Mouse (Mus musculus): ENCODE results near the gene Spdl1.

GRCm38 (mm10) chr11:34782516-34783430 is 50.7 kb downstream of the Spdl1 start:
- TF ChIP-seq ELF1 (IDR thresholded peaks at IDR 0.05; ENCODE audit: low read depth, low read length) = peak; percentile 94
- TF ChIP-seq EP300 (IDR thresholded peaks at IDR 0.05; ENCODE audit: low read depth in 1 of 2, low read length in 2 of 2) = peak in 1 of 2 experiments; percentile 80; a peak in 3 of 4 replicates
- no peak for TF ChIP-seq CTCF (IDR thresholded peaks at IDR 0.05 in 2 of 3, conservative IDR thresholded peaks at IDR 0.05 in 1 of 3; ENCODE audit: control insufficient read depth in 1 of 3, insufficient read depth in 1 of 3, low read depth in 2 of 3, low read length in 3 of 3, poor library complexity in 1 of 3, severe bottlenecking in 1 of 3)
- TF ChIP-seq POLR2A (IDR thresholded peaks at IDR 0.05; ENCODE audit: control insufficient read depth in 1 of 2, insufficient read depth in 1 of 2, low read depth in 1 of 2, low read length in 2 of 2, poor library complexity in 1 of 2) = peak in 1 of 2 experiments; percentile 58; a peak in 3 of 4 replicates
- no peak for TF ChIP-seq CHD1 (IDR thresholded peaks at IDR 0.05; ENCODE audit: low read depth, low read length)
- TF ChIP-seq GATA1 (IDR thresholded peaks at IDR 0.05; ENCODE audit: low read depth, low read length) = peak; percentile 68
- peak; percentile 73 for TF ChIP-seq TCF12 (IDR thresholded peaks at IDR 0.05; ENCODE audit: low read depth, low read length)
- no peak; the same call in 1 of the 2 replicates for TF ChIP-seq RCOR1 (IDR thresholded peaks at IDR 0.05; ENCODE audit: low read depth, low read length)
- no peak for TF ChIP-seq ZNF384 (IDR thresholded peaks at IDR 0.05; ENCODE audit: low read depth, low read length)

All from MEL (cell line).